Mouse (Mus musculus): ENCODE data around the gene Cant1. TPM values are rescaled to one million over a fixed set of nuclear protein-coding genes. Genes with fewer than 3 reads are reported as not detected.
"Not testable (repeated sequence)": the region's sequence is repeated elsewhere in the genome, so short reads cannot be mapped to it uniquely, and the experiment has no call there.

Gene Cant1
- total and polyA plus RNA-seq, 3 experiments: 26.0 to 145 (median 34.4) TPM

DNA sequence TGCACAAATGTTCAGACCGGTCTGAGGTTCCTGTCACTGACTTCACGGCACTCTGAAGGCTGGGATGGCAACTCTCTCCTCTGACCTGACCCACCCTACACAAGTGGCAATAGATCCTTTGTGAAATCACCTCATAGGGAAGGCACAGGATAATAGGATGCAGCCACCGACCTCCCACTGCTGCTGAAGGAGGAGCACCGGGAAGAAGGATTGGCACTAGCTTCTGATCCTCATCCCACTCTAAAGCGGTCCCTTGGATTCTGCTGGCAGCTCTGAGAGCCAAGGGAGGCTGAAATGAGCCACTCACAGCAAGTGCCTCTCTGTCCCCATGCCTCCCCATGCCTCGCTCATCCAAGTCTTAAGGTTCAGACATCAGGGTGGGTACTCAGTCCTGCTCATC is 24.3 kb downstream of the Cant1 start:
- DNase-seq (ENCODE audit: low read depth, low spot score): no peak
- no peaks in the 10 kb centered on the region for H3K79me2 ChIP-seq (ENCODE audit: control insufficient read depth, insufficient read depth, low read length, poor library complexity)
- H3K4me1 ChIP-seq (ENCODE audit: control insufficient read depth in 1 of 2, insufficient read depth in 2 of 2, low read length in 2 of 2): peaks cover 1 to 2% of the 10 kb centered on the region in 2 experiments
- no peak overlapping the region for H3K27ac ChIP-seq (ENCODE audit: control insufficient read depth, low read depth, low read length)
- H3K9me3 ChIP-seq (replicated peaks; ENCODE audit: insufficient read depth, low read length): no peaks in the 10 kb centered on the region
- H3K4me3 ChIP-seq (ENCODE audit: control insufficient read depth in 1 of 2, insufficient read depth in 1 of 2, low read depth in 2 of 2, low read length in 2 of 2): no peak overlapping the region
- H3K27me3 ChIP-seq (ENCODE audit: control insufficient read depth in 1 of 2, insufficient read depth in 2 of 2, low read length in 2 of 2): no peaks in the 10 kb centered on the region
- peaks cover 0 to 2% of the 10 kb centered on the region in 2 experiments; a peak in 2 of 4 replicates for H3K36me3 ChIP-seq (ENCODE audit: control insufficient read depth in 1 of 2, insufficient read depth in 2 of 2, low read length in 2 of 2)
- no peak for TF ChIP-seq ZMIZ1 (IDR thresholded peaks at IDR 0.05; ENCODE audit: low read depth, low read length)
- H3K9ac ChIP-seq (ENCODE audit: control insufficient read depth, low read depth, low read length, poor library complexity, severe bottlenecking): no peak overlapping the region

DNA sequence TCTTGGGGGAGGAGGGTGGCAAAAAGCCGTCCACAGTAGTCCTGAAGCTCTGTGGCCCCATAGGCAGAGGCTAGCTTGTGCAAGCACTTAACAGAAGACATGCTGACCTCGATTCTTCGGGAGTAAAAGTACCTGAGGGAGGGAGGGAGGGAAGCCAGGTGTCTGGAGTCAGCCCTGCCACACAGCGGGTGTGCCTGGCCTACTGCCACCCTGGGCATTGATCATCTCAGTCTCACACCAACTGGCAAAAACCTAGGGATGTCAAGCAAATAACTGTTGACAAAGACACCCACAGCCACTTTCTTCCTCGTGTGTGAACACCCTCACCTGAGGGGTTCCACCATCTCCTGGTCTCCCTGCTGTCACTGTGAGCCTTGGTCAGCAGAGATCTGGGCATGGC is 24.9 kb downstream of the Cant1 start:
- DNase-seq (ENCODE audit: low read depth, low spot score): no peak
- H3K27me3 ChIP-seq (ENCODE audit: control insufficient read depth in 1 of 2, insufficient read depth in 2 of 2, low read length in 2 of 2): peaks cover 0 to 3% of the 10 kb centered on the region in 2 experiments; a peak in 1 of 4 replicates
- TF ChIP-seq NELFE (IDR thresholded peaks at IDR 0.05; ENCODE audit: low read depth, low read length): no peak
- H3K4me1 ChIP-seq (ENCODE audit: control insufficient read depth in 1 of 2, insufficient read depth in 2 of 2, low read length in 2 of 2): no peaks in the 10 kb centered on the region
- no peak overlapping the region for H3K27ac ChIP-seq (ENCODE audit: control insufficient read depth, low read depth, low read length)
- H3K36me3 ChIP-seq (ENCODE audit: control insufficient read depth in 1 of 2, insufficient read depth in 2 of 2, low read length in 2 of 2): no peaks in the 10 kb centered on the region
- no peaks in the 10 kb centered on the region for H3K79me2 ChIP-seq (ENCODE audit: control insufficient read depth, insufficient read depth, low read length, poor library complexity)
- H3K9ac ChIP-seq (ENCODE audit: control insufficient read depth, low read depth, low read length, poor library complexity, severe bottlenecking): no peak overlapping the region
- no peaks in the 10 kb centered on the region for H3K9me3 ChIP-seq (replicated peaks; ENCODE audit: insufficient read depth, low read length)
- H3K4me3 ChIP-seq (ENCODE audit: control insufficient read depth in 1 of 2, insufficient read depth in 1 of 2, low read depth in 2 of 2, low read length in 2 of 2): no peak overlapping the region

DNA sequence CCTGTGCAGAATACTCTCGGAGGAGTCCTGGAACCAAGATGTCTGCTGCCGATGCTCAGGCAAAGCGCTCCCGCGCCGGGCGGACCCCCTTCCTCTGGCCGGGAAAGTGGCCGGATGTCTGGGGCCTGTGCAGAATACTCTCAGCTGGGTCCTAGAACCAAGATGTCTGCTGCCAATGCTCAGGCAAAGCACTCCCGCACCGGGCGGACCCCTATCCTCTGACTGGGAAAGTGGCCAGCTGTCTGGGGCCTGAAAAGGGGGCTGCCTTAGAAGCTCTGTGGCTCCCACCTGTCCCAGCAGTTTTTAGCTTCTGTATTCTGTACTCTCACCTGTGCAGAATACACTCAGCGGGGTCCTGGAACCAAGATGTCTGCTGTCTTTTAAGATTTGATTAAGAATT is 31.1 kb downstream of the Cant1 start:
- not testable (repeated sequence) for H3K27me3 ChIP-seq (ENCODE audit: control insufficient read depth in 1 of 2, insufficient read depth in 2 of 2, low read length in 2 of 2); H3K4me3 ChIP-seq (ENCODE audit: control insufficient read depth in 1 of 2, insufficient read depth in 1 of 2, low read depth in 2 of 2, low read length in 2 of 2); H3K4me1 ChIP-seq (ENCODE audit: control insufficient read depth in 1 of 2, insufficient read depth in 2 of 2, low read length in 2 of 2); H3K27ac ChIP-seq (ENCODE audit: control insufficient read depth, low read depth, low read length); DNase-seq (ENCODE audit: low read depth, low spot score); H3K79me2 ChIP-seq (ENCODE audit: control insufficient read depth, insufficient read depth, low read length, poor library complexity); H3K9ac ChIP-seq (ENCODE audit: control insufficient read depth, low read depth, low read length, poor library complexity, severe bottlenecking); H3K9me3 ChIP-seq (replicated peaks; ENCODE audit: insufficient read depth, low read length); H3K36me3 ChIP-seq (ENCODE audit: control insufficient read depth in 1 of 2, insufficient read depth in 2 of 2, low read length in 2 of 2)

DNA sequence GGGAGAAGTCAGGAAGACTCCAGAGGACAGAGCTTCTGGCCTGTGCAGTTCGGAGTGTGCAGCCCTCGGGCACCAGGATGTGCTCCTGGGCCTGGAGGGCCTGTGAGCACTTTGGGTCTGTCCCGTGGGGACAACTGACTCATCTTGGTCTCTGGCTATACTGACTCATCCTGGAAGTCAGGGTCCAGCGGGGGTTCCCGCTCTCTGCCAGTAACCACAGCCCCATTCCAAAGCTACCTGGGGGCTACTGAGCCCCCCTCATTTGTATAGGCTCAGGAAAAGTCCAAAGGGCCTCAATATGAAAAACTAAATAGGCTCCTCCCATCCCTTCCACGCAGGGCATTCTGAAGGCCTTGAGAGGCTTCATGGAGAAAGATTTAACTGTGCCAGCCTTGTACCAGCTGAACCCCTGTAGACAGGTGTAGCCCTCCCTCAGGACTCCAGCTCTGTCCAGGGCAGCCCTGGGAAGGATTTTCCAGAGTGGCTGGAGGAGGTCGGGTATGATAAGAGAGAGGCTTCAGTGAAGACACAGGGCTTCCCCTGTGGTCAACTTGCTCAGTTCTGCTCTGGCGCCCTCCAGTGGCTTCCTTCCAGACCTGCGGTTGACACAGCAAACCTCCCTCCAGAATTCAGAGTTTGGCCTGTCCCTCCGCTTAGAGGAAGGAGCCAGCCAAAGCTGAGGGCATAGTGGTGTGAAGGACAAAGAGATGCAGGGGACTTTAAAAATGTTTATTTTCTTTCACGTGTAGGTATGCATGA is 39.5 kb downstream of the Cant1 start:
- H3K4me1 ChIP-seq (ENCODE audit: control insufficient read depth in 1 of 2, insufficient read depth in 2 of 2, low read length in 2 of 2): 0 out of 4 replicates have a peak, but pooled peaks cover 0 to 2% of the 10 kb centered on the region in 2 experiments
- no peaks in the 10 kb centered on the region for H3K36me3 ChIP-seq (ENCODE audit: control insufficient read depth in 1 of 2, insufficient read depth in 2 of 2, low read length in 2 of 2)
- DNase-seq (ENCODE audit: low read depth, low spot score): peak; percentile 82
- H3K27me3 ChIP-seq (ENCODE audit: control insufficient read depth in 1 of 2, insufficient read depth in 2 of 2, low read length in 2 of 2): peaks cover 0 to 3% of the 10 kb centered on the region in 2 experiments; a peak in 2 of 4 replicates
- no peaks in the 10 kb centered on the region for H3K9me3 ChIP-seq (replicated peaks; ENCODE audit: insufficient read depth, low read length)
- H3K9ac ChIP-seq (ENCODE audit: control insufficient read depth, low read depth, low read length, poor library complexity, severe bottlenecking): no peak overlapping the region
- H3K4me3 ChIP-seq (ENCODE audit: control insufficient read depth in 1 of 2, insufficient read depth in 1 of 2, low read depth in 2 of 2, low read length in 2 of 2): no peak overlapping the region
- H3K79me2 ChIP-seq (ENCODE audit: control insufficient read depth, insufficient read depth, low read length, poor library complexity): no peaks in the 10 kb centered on the region
- no peak overlapping the region for H3K27ac ChIP-seq (ENCODE audit: control insufficient read depth, low read depth, low read length)
- TF ChIP-seq TAL1 (IDR thresholded peaks at IDR 0.05; ENCODE audit: low read length) (no peak), ELF1 (IDR thresholded peaks at IDR 0.05; ENCODE audit: low read depth, low read length) (no peak), SIN3A (IDR thresholded peaks at IDR 0.05; ENCODE audit: low read length) (no peak), NRF1 (IDR thresholded peaks at IDR 0.05; ENCODE audit: insufficient read depth, low read depth, low read length, poor library complexity, severe bottlenecking) (no peak), USF2 (IDR thresholded peaks at IDR 0.05; ENCODE audit: borderline replicate concordance in 1 of 2, insufficient read depth in 1 of 2, low read depth in 1 of 2, low read length in 2 of 2) (no peak), MAZ (IDR thresholded peaks at IDR 0.05; ENCODE audit: low read depth, low read length) (no peak), ETS1 (IDR thresholded peaks at IDR 0.05; ENCODE audit: low read depth, low read length) (no peak), ZNF384 (IDR thresholded peaks at IDR 0.05; ENCODE audit: low read depth, low read length) (no peak), MAFK (IDR thresholded peaks at IDR 0.05; ENCODE audit: borderline replicate concordance, low read depth, low read length) (no peak), MYB (IDR thresholded peaks at IDR 0.05; ENCODE audit: low read depth, low read length) (no peak), TCF12 (IDR thresholded peaks at IDR 0.05; ENCODE audit: low read depth, low read length) (no peak), GATA1 (IDR thresholded peaks at IDR 0.05; ENCODE audit: low read depth, low read length) (no peak), NELFE (IDR thresholded peaks at IDR 0.05; ENCODE audit: low read depth, low read length) (no peak), MEF2A (IDR thresholded peaks at IDR 0.05; ENCODE audit: extremely low read depth, insufficient replicate concordance, low read depth, low read length, poor library complexity, severe bottlenecking) (no peak), CHD2 (IDR thresholded peaks at IDR 0.05; ENCODE audit: low read length) (no peak), MYC (IDR thresholded peaks at IDR 0.05; ENCODE audit: low read depth, low read length) (no peak), E2F4 (IDR thresholded peaks at IDR 0.05; ENCODE audit: borderline replicate concordance, low read depth, low read length) (no peak)

All from MEL (cell line).